Mouse (Mus musculus) forebrain, embryonic 13.5 days (tissue): Measurements from ENCODE around the gene Agxt2. TPM values are rescaled to one million over a fixed set of nuclear protein-coding genes. Genes with fewer than 3 reads are reported as not detected.

ENCODE experiments used
- ATAC-seq: fragments of 200-750 bp; cut with Nextera tagmentation; 2 replicates; pipeline ENCODE4 v1.8.0; 2017
- H3K27ac ChIP-seq: fragments of 300-500 bp; sonication (generic); 2 replicates; pipeline ENCODE4 v1.5.1; 2015; ENCODE audit warnings: inconsistent platforms, mild to moderate bottlenecking, moderate library complexity
- H3K27me3 ChIP-seq: fragments of 300-500 bp; sonication (generic); 2 replicates; pipeline ENCODE4 v1.6.1; 2015; ENCODE audit warnings: mild to moderate bottlenecking, inconsistent platforms
- H3K36me3 ChIP-seq: fragments of 300-500 bp; sonication (generic); 2 replicates; pipeline ENCODE4 v1.6.1; 2015; ENCODE audit warnings: mild to moderate bottlenecking, inconsistent platforms; ENCODE audit not compliant: poor library complexity, severe bottlenecking
- H3K4me1 ChIP-seq: fragments of 300-500 bp; sonication (generic); 2 replicates; pipeline ENCODE4 v1.6.1; 2015; ENCODE audit warnings: inconsistent platforms
- H3K4me2 ChIP-seq: fragments of 300-500 bp; sonication (generic); 2 replicates; pipeline ENCODE4 v1.6.1; 2015; ENCODE audit warnings: inconsistent platforms, mild to moderate bottlenecking, moderate library complexity
- H3K4me3 ChIP-seq: fragments of 300-500 bp; sonication (generic); 2 replicates; pipeline ENCODE4 v1.5.1; 2015; ENCODE audit warnings: mild to moderate bottlenecking, inconsistent platforms
- H3K9ac ChIP-seq: fragments of 300-500 bp; sonication (generic); 2 replicates; pipeline ENCODE4 v1.6.1; 2015; ENCODE audit warnings: mild to moderate bottlenecking, inconsistent platforms
- H3K9me3 ChIP-seq: fragments of 300-500 bp; sonication (generic); replicated peaks from 2 replicates; pipeline ENCODE4 v1.6.1; 2016; ENCODE audit warnings: inconsistent platforms
- WGBS: fragments of 180-500 bp; shearing (Covaris S2); methylation state at CpG from one replicate; pipeline ENCODE4 v1.1.7; 2015; 5-methylcytosine and 5-hydroxymethylcytosine counted together
- polyA plus RNA-seq: library from polyadenylated mRNA; unstranded; fragments of >200 nt; fragmentation: Nextera tagmentation; extraction: Ambion mirVana; gene quantifications from 2 replicates; pipeline ENCODE4 v1.2.1, GENCODE M21; 2015

Agxt2 gene
- not detected in 2 replicates for polyA plus RNA-seq

GRCm38 (mm10) chr15:10358039-10358948, at the start of gene Agxt2:
Gene Agxt2 (plus strand): TSS chr15:10358532.
- H3K27me3 ChIP-seq, result no peaks in the 10 kb centered on the region
- no peak within 1 kb of the TSS for H3K4me3 ChIP-seq
- ATAC-seq, result no peak
- 82% methylated on average over 9 of the region's 9 CpGs for WGBS
- no peak within 1 kb of the TSS for H3K4me2 ChIP-seq
- H3K9ac ChIP-seq, result no peak within 1 kb of the TSS
- H3K27ac ChIP-seq, result no peak within 1 kb of the TSS
- no peaks in the 10 kb centered on the region for H3K4me1 ChIP-seq
- H3K9me3 ChIP-seq, result no peaks in the 10 kb centered on the region
- no peaks in the 10 kb centered on the region for H3K36me3 ChIP-seq

- no peak for ATAC-seq
- Histone ChIP-seq H3K4me2 (no peak overlapping the region), H3K9me3 (no peaks in the 10 kb centered on the region), H3K4me1 (no peaks in the 10 kb centered on the region), H3K4me3 (no peak overlapping the region), H3K27me3 (no peaks in the 10 kb centered on the region), H3K9ac (no peak overlapping the region), H3K27ac (no peak overlapping the region), H3K36me3 (no peaks in the 10 kb centered on the region)
- WGBS, result 85% methylated on average over 5 of the region's 5 CpGs
Measured at GRCm38 (mm10) chr15:10311826-10312225, 46.5 kb upstream of the Agxt2 start.

GRCm38 (mm10) chr15:10313522-10314455, 44.5 kb upstream of the Agxt2 start:
- peak; percentile 75; the same call in 1 of the 2 replicates for ATAC-seq
- no peaks in the 10 kb centered on the region for H3K36me3 ChIP-seq
- H3K27ac ChIP-seq, result no peak overlapping the region
- 53% methylated on average over 7 of the region's 7 CpGs for WGBS
- H3K4me3 ChIP-seq, result no peak overlapping the region
- H3K9me3 ChIP-seq, result no peaks in the 10 kb centered on the region
- H3K9ac ChIP-seq, result no peak overlapping the region
- H3K4me2 ChIP-seq, result no peak overlapping the region
- no peaks in the 10 kb centered on the region for H3K27me3 ChIP-seq
- no peaks in the 10 kb centered on the region for H3K4me1 ChIP-seq

GRCm38 (mm10) chr15:10325080-10325479, 33.3 kb upstream of the Agxt2 start, which contains the start of gene Gm21973:
Gene Gm21973 (plus strand): TSS chr15:10325380.
- ATAC-seq, result no peak
- H3K4me2 ChIP-seq, result no peak within 1 kb of the TSS
- WGBS, result 93% methylated on average over 2 of the region's 2 CpGs

GRCm38 (mm10) chr15:10330626-10331025, 27.7 kb upstream of the Agxt2 start:
- no peak overlapping the region for H3K27ac ChIP-seq
- H3K9ac ChIP-seq, result no peak overlapping the region
- no peaks in the 10 kb centered on the region for H3K9me3 ChIP-seq
- no peaks in the 10 kb centered on the region for H3K36me3 ChIP-seq
- no peaks in the 10 kb centered on the region for H3K27me3 ChIP-seq
- no peaks in the 10 kb centered on the region for H3K4me1 ChIP-seq
- H3K4me3 ChIP-seq, result no peak overlapping the region
- ATAC-seq, result no peak
- no peak overlapping the region for H3K4me2 ChIP-seq
- WGBS, result 61% methylated on average over 3 of the region's 3 CpGs

More at GRCm38 (mm10) chr15:10325080-10325479, 33.3 kb upstream of the Agxt2 start, which contains the start of gene Gm21973:
- H3K9ac ChIP-seq, result no peak within 1 kb of the TSS
- no peaks in the 10 kb centered on the region for H3K27me3 ChIP-seq
- no peak within 1 kb of the TSS for H3K4me3 ChIP-seq
- no peaks in the 10 kb centered on the region for H3K36me3 ChIP-seq
- no peak within 1 kb of the TSS for H3K27ac ChIP-seq
- no peaks in the 10 kb centered on the region for H3K9me3 ChIP-seq
- no peaks in the 10 kb centered on the region for H3K4me1 ChIP-seq

GRCm38 (mm10) chr15:10332566-10332965, 25.8 kb upstream of the Agxt2 start:
- 100% methylated on average over 1 of the region's 1 CpGs for WGBS

GRCm38 (mm10) chr15:10338606-10339005, 19.7 kb upstream of the Agxt2 start:
- Histone ChIP-seq H3K4me2 (no peak overlapping the region), H3K27ac (no peak overlapping the region), H3K4me3 (no peak overlapping the region), H3K27me3 (no peaks in the 10 kb centered on the region), H3K4me1 (no peaks in the 10 kb centered on the region), H3K9ac (no peak overlapping the region), H3K36me3 (no peaks in the 10 kb centered on the region), H3K9me3 (no peaks in the 10 kb centered on the region)
- ATAC-seq, result no peak
- 88% methylated on average over 3 of the region's 3 CpGs for WGBS

More at GRCm38 (mm10) chr15:10332566-10332965, 25.8 kb upstream of the Agxt2 start:
- H3K36me3 ChIP-seq, result no peaks in the 10 kb centered on the region
- H3K4me1 ChIP-seq, result no peaks in the 10 kb centered on the region
- no peak for ATAC-seq
- H3K9ac ChIP-seq, result no peak overlapping the region
- no peak overlapping the region for H3K4me3 ChIP-seq
- no peak overlapping the region for H3K4me2 ChIP-seq
- H3K27me3 ChIP-seq, result no peaks in the 10 kb centered on the region
- H3K27ac ChIP-seq, result no peak overlapping the region
- H3K9me3 ChIP-seq, result no peaks in the 10 kb centered on the region

- no peaks in the 10 kb centered on the region for H3K9me3 ChIP-seq
- no peaks in the 10 kb centered on the region for H3K36me3 ChIP-seq
- no peak overlapping the region for H3K27ac ChIP-seq
- H3K4me1 ChIP-seq, result no peaks in the 10 kb centered on the region
- no peak overlapping the region for H3K9ac ChIP-seq
- H3K4me2 ChIP-seq, result no peak overlapping the region
- H3K4me3 ChIP-seq, result no peak overlapping the region
- no peak for ATAC-seq
- WGBS, result 95% methylated on average over 6 of the region's 6 CpGs
- no peaks in the 10 kb centered on the region for H3K27me3 ChIP-seq
Measured at GRCm38 (mm10) chr15:10347044-10347443, 11.3 kb upstream of the Agxt2 start.

- no peaks in the 10 kb centered on the region for H3K27me3 ChIP-seq
- 95% methylated on average over 2 of the region's 2 CpGs for WGBS
- H3K9me3 ChIP-seq, result no peaks in the 10 kb centered on the region
- no peak overlapping the region for H3K4me3 ChIP-seq
- H3K4me1 ChIP-seq, result no peaks in the 10 kb centered on the region
- no peak for ATAC-seq
- no peak overlapping the region for H3K4me2 ChIP-seq
- no peak overlapping the region for H3K9ac ChIP-seq
- no peaks in the 10 kb centered on the region for H3K36me3 ChIP-seq
- no peak overlapping the region for H3K27ac ChIP-seq
Measured at GRCm38 (mm10) chr15:10366331-10366730, 8.0 kb downstream of the Agxt2 start.

- Histone ChIP-seq H3K4me2 (no peak overlapping the region), H3K27ac (no peak overlapping the region), H3K4me1 (no peaks in the 10 kb centered on the region), H3K27me3 (no peaks in the 10 kb centered on the region), H3K9me3 (no peaks in the 10 kb centered on the region), H3K9ac (no peak overlapping the region), H3K36me3 (no peaks in the 10 kb centered on the region), H3K4me3 (no peak overlapping the region)
- WGBS, result 83% methylated on average over 3 of the region's 3 CpGs
- ATAC-seq, result no peak
Measured at GRCm38 (mm10) chr15:10375404-10375803, 17.1 kb downstream of the Agxt2 start.

- Histone ChIP-seq H3K36me3 (no peaks in the 10 kb centered on the region), H3K4me1 (no peaks in the 10 kb centered on the region), H3K9ac (no peak overlapping the region), H3K27me3 (no peaks in the 10 kb centered on the region), H3K27ac (no peak overlapping the region), H3K4me3 (no peak overlapping the region), H3K4me2 (no peak overlapping the region), H3K9me3 (no peaks in the 10 kb centered on the region)
- 94% methylated on average over 4 of the region's 4 CpGs for WGBS
- no peak for ATAC-seq
Measured at GRCm38 (mm10) chr15:10378338-10378959, 20.1 kb downstream of the Agxt2 start.
